Mouse (Mus musculus) liver, postnatal 0 days (tissue): Measurements from ENCODE around the gene Mtm1. TPM values are rescaled to one million over a fixed set of nuclear protein-coding genes. Genes with fewer than 3 reads are reported as not detected.
A peak's percentile ranks its signal among the peaks of the same experiment; 100 is the strongest.

Source experiments
- ATAC-seq: fragments of 200-750 bp; cut with Nextera tagmentation; 2 replicates; pipeline ENCODE4 v1.8.0; 2017; ENCODE audit warnings: mild to moderate bottlenecking, moderate library complexity
- DNase-seq: peaks from one replicate; pipeline ENCODE4 v3.0.0-alpha.2; 2016
- H3K27ac ChIP-seq: fragments of 300-500 bp; sonication (generic); 2 replicates; pipeline ENCODE4 v1.5.1; 2014; ENCODE audit warnings: antibody characterized with exemption, moderate library complexity, mild to moderate bottlenecking, low read depth
- H3K27me3 ChIP-seq: fragments of 300-500 bp; sonication (generic); 2 replicates; pipeline ENCODE4 v1.6.1; 2014; ENCODE audit warnings: low read length, control low read depth, mixed read lengths; ENCODE audit not compliant: insufficient read depth
- H3K36me3 ChIP-seq: fragments of 300-500 bp; sonication (generic); replicated peaks from 2 replicates; pipeline ENCODE4 v1.6.1; 2014; ENCODE audit warnings: mild to moderate bottlenecking, control low read depth, low read length, moderate library complexity, mixed read lengths; ENCODE audit not compliant: insufficient read depth
- H3K4me1 ChIP-seq: fragments of 300-500 bp; sonication (generic); 2 replicates; pipeline ENCODE4 v1.6.1; 2014; ENCODE audit warnings: antibody characterized with exemption, mild to moderate bottlenecking, control low read depth; ENCODE audit not compliant: insufficient read depth
- H3K4me2 ChIP-seq: fragments of 300-500 bp; sonication (generic); 2 replicates; pipeline ENCODE4 v1.6.1; 2014; ENCODE audit warnings: low read depth, mild to moderate bottlenecking, low read length, moderate library complexity, mixed read lengths
- H3K4me3 ChIP-seq: fragments of 300-500 bp; sonication (generic); 2 replicates; pipeline ENCODE4 v1.5.1; 2014; ENCODE audit warnings: low read depth, low read length
- H3K9ac ChIP-seq: fragments of 300-500 bp; sonication (generic); replicated peaks from 2 replicates; pipeline ENCODE4 v1.6.1; 2014; ENCODE audit warnings: mild to moderate bottlenecking, moderate library complexity
- H3K9me3 ChIP-seq: fragments of 300-500 bp; sonication (generic); 2 replicates; pipeline ENCODE4 v1.6.1; 2016; ENCODE audit warnings: mild to moderate bottlenecking, control low read depth, low read length, mixed read lengths
- CTCF ChIP-seq: sonication (generic); IDR thresholded peaks from 2 replicates; pipeline ENCODE4 v1.5.1; 2016; ENCODE audit warnings: antibody characterized with exemption, low read depth
- EP300 ChIP-seq: IDR thresholded peaks from 2 replicates; pipeline ENCODE4 v1.6.1; 2016; ENCODE audit warnings: antibody characterized with exemption, low read depth, mild to moderate bottlenecking
- WGBS: fragments of 180-500 bp; shearing (Covaris S2); extraction: QIAGEN DNeasy Blood & Tissue Kit; methylation state at CpG from one replicate; pipeline ENCODE4 v1.1.7; 2014; ENCODE audit not compliant: insufficient replicate concordance; 5-methylcytosine and 5-hydroxymethylcytosine counted together
- polyA plus RNA-seq: library from polyadenylated mRNA; unstranded; fragments of >200 nt; fragmentation: Nextera tagmentation; extraction: Ambion mirVana; gene quantifications from 2 replicates; pipeline ENCODE4 v1.2.1, GENCODE M21; 2015

Gene Mtm1
- polyA plus RNA-seq, 1 experiment from 2014 or later = 6.8 TPM

GRCm38 (mm10) chrX:71206595-71206994 is 4.0 kb upstream of the Mtm1 start:
- Histone ChIP-seq H3K36me3 (no peaks in the 10 kb centered on the region), H3K9ac (no peak overlapping the region), H3K4me2 (no peak overlapping the region), H3K4me1 (no peaks in the 10 kb centered on the region), H3K27me3 (no peaks in the 10 kb centered on the region), H3K27ac (no peak overlapping the region), H3K4me3 (no peak overlapping the region), H3K9me3 (no peaks in the 10 kb centered on the region)
- TF ChIP-seq CTCF (no peak), EP300 (no peak)
- WGBS = 32% methylated on average over 1 of the region's 1 CpGs
- DNase-seq = no peak
- no peak for ATAC-seq

DNA sequence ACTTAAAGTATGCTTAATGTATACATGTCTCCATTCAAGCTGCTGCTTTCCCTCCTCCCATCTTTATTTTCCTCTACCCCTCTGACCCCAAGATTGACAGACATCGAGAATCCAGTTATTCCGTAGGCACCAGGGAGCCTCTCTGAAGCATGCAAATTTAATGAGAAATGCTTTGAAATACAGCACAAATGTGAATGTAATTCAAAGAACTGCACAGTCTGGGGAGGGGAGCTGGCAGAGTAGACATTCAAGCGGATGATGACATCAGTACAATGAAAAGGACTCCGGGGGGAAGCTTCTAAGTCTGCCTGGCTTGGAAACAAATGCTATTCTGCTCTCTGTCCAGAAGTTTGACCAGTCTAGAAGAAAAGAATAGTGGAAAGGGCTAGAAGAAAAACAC is 2.3 kb downstream of the Mtm1 start:
- Histone ChIP-seq H3K9me3 (no peaks in the 10 kb centered on the region), H3K9ac (no peak overlapping the region), H3K27me3 (no peaks in the 10 kb centered on the region), H3K36me3 (no peaks in the 10 kb centered on the region), H3K27ac (no peak overlapping the region), H3K4me2 (no peak overlapping the region), H3K4me3 (no peak overlapping the region), H3K4me1 (0 out of 2 replicates have a peak, but pooled peaks cover 2% of the 10 kb centered on the region)
- TF ChIP-seq CTCF (no peak), EP300 (no peak)
- DNase-seq (no peak), ATAC-seq (no peak)
- 75% methylated on average over 4 of the region's 4 CpGs for WGBS

GRCm38 (mm10) chrX:71214441-71215112 is 4.0 kb downstream of the Mtm1 start:
- Histone ChIP-seq H3K4me2 (peak overlapping the region; percentile 76), H3K27ac (peak overlapping the region; percentile 64; the same call in 1 of the 2 replicates), H3K36me3 (no peaks in the 10 kb centered on the region), H3K9me3 (no peaks in the 10 kb centered on the region), H3K4me1 (0 out of 2 replicates have a peak, but pooled peaks cover 2% of the 10 kb centered on the region), H3K27me3 (no peaks in the 10 kb centered on the region), H3K9ac (peak overlapping the region; percentile 60), H3K4me3 (peak overlapping the region; percentile 62)
- DNase-seq (peak; percentile 90), ATAC-seq (peak; percentile 96)
- WGBS = 24% methylated on average over 20 of the region's 20 CpGs
- TF ChIP-seq EP300 = no peak
- no peak for TF ChIP-seq CTCF

DNA sequence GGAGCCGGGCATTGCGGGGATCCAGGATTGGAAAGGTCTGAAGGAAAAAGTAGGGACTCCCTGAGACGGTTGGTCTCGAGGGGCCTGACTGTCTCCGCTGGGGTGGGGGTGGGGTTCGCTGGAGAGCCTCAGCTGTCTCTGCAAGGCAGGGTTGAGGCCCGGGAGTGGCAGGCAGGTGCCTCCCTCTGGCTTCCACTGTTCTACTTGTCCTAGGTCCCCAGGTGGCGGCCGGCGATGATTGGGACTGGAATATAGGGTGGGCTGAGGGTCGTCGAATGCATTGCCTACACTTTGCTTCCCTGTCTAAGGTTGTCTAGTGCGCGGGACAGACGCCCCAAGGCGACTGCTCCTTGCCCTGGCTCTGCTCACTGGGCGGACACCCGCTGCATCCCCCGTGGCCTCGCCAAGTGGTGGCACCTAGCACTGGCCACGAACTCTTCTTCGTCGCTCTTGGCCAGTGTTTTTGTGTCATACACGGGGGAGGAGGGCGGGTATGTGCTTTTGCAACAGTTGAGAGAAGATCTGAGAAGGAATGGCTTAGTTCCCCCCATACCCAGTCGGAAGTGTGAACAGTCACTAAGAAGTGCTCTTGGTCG is 4.6 kb downstream of the Mtm1 start:
- Histone ChIP-seq H3K27me3 (no peaks in the 10 kb centered on the region), H3K4me2 (peak overlapping the region; percentile 76), H3K27ac (peak overlapping the region; percentile 64), H3K4me1 (0 out of 2 replicates have a peak, but pooled peaks cover 2% of the 10 kb centered on the region), H3K36me3 (no peaks in the 10 kb centered on the region), H3K9me3 (no peaks in the 10 kb centered on the region), H3K9ac (peak overlapping the region; percentile 60), H3K4me3 (peak overlapping the region; percentile 62)
- TF ChIP-seq CTCF (no peak), EP300 (no peak)
- peak; percentile 71 for ATAC-seq
- peak; percentile 36 for DNase-seq
- WGBS = 12% methylated on average over 27 of the region's 27 CpGs

- H3K27me3 ChIP-seq = no peaks in the 10 kb centered on the region
- 0 out of 2 replicates have a peak, but pooled peaks cover 2% of the 10 kb centered on the region for H3K4me1 ChIP-seq
- no peak overlapping the region; the same call in 1 of the 2 replicates for H3K27ac ChIP-seq
- H3K4me2 ChIP-seq = peak overlapping the region; percentile 76; the same call in 1 of the 2 replicates
- no peak overlapping the region for H3K9ac ChIP-seq
- H3K36me3 ChIP-seq = no peaks in the 10 kb centered on the region
- 56% methylated on average over 2 of the region's 2 CpGs for WGBS
- no peak for ATAC-seq
- no peaks in the 10 kb centered on the region for H3K9me3 ChIP-seq
- no peak for TF ChIP-seq CTCF
- TF ChIP-seq EP300 = no peak
- H3K4me3 ChIP-seq = no peak overlapping the region
- DNase-seq = no peak
Observed at GRCm38 (mm10) chrX:71216879-71217278, 6.3 kb downstream of the Mtm1 start.

DNA sequence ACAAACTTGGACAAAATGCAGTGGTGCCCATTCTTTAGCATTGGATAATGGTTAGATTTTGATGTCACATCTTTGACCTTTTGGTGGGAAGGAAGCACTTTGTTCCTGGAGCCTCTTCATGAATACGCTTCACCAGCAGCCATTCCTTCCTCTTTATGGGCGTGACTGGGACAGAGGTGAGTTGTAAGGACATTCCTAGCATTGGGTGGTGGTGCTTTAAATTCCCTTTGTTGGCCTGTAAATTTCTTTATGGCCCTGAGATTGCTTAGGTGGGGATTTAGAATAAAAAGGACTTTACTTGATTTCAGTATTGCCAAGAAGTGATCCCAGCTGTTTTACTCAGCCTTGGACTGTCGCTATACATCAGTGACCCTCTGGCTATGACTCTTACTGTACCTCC is 8.3 kb downstream of the Mtm1 start:
- Histone ChIP-seq H3K27ac (no peak overlapping the region), H3K9me3 (no peaks in the 10 kb centered on the region), H3K4me2 (no peak overlapping the region), H3K36me3 (no peaks in the 10 kb centered on the region), H3K27me3 (no peaks in the 10 kb centered on the region), H3K4me3 (no peak overlapping the region), H3K9ac (no peak overlapping the region), H3K4me1 (0 out of 2 replicates have a peak, but pooled peaks cover 2% of the 10 kb centered on the region)
- WGBS = 88% methylated on average over 3 of the region's 3 CpGs
- no peak for DNase-seq
- ATAC-seq = no peak
- TF ChIP-seq CTCF = no peak
- TF ChIP-seq EP300 = no peak
